Mouse (Mus musculus) neural tube, embryonic 15.5 days (tissue): Measurements from ENCODE around the gene Mat2b. TPM values are rescaled to one million over a fixed set of nuclear protein-coding genes. Genes with fewer than 3 reads are reported as not detected.
"Not testable (repeated sequence)": the region's sequence is repeated elsewhere in the genome, so short reads cannot be mapped to it uniquely, and the experiment has no call there.

Source experiments
- ATAC-seq: fragments of 200-750 bp; cut with Nextera tagmentation; 2 replicates; pipeline ENCODE4 v1.8.0; 2017; ENCODE audit warnings: mild to moderate bottlenecking, moderate TSS enrichment, moderate library complexity; ENCODE audit not compliant: low FRiP score
- H3K27ac ChIP-seq: fragments of 300-500 bp; sonication (generic); replicated peaks from 2 replicates; pipeline ENCODE4 v1.5.1; 2015; ENCODE audit warnings: mild to moderate bottlenecking, inconsistent platforms
- H3K27me3 ChIP-seq: fragments of 300-500 bp; sonication (generic); replicated peaks from 2 replicates; pipeline ENCODE4 v1.6.1; 2015; ENCODE audit warnings: inconsistent platforms
- H3K36me3 ChIP-seq: fragments of 300-500 bp; sonication (generic); 2 replicates; pipeline ENCODE4 v1.6.1; 2015; ENCODE audit warnings: inconsistent platforms
- H3K4me1 ChIP-seq: fragments of 300-500 bp; sonication (generic); 2 replicates; pipeline ENCODE4 v1.6.1; 2015; ENCODE audit warnings: inconsistent platforms
- H3K4me2 ChIP-seq: fragments of 300-500 bp; sonication (generic); 2 replicates; pipeline ENCODE4 v1.6.1; 2015; ENCODE audit warnings: inconsistent platforms, mild to moderate bottlenecking, moderate library complexity
- H3K4me3 ChIP-seq: fragments of 300-500 bp; sonication (generic); replicated peaks from 2 replicates; pipeline ENCODE4 v1.5.1; 2015; ENCODE audit warnings: mild to moderate bottlenecking, inconsistent platforms
- H3K9ac ChIP-seq: fragments of 300-500 bp; sonication (generic); replicated peaks from 2 replicates; pipeline ENCODE4 v1.6.1; 2015; ENCODE audit warnings: mild to moderate bottlenecking, inconsistent platforms
- H3K9me3 ChIP-seq: fragments of 300-500 bp; sonication (generic); replicated peaks from 2 replicates; pipeline ENCODE4 v1.6.1; 2016; ENCODE audit warnings: inconsistent platforms
- WGBS: fragments of 180-500 bp; shearing (Covaris S2); methylation state at CpG from one replicate; pipeline ENCODE4 v1.1.7; 2015; ENCODE audit warnings: mixed read lengths; 5-methylcytosine and 5-hydroxymethylcytosine counted together
- polyA plus RNA-seq: library from polyadenylated mRNA; unstranded; fragments of >200 nt; fragmentation: Nextera tagmentation; extraction: Ambion mirVana; gene quantifications from 2 replicates; pipeline ENCODE4 v1.2.1, GENCODE M21; 2015

Gene Mat2b
- 55.3 and 66.0 TPM in 2 replicates for polyA plus RNA-seq

DNA sequence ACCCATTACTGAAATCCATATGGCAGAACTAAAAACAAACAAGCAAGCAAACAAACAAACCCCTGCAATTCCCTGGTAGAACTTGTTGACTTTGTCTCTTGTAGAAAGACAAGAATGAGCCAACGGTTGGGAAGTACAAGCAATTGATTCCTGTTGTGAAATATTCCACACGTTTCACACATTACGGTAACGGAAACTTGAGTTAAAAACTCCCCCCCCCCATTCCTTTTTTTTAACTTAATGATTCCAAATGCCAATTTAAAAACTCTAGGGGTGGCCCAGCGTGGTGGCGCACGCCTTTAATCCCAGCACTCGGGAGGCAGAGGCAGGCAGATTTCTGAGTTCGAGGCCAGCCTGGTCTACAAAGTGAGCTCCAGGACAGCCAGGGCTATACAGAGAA is at the start of gene Mat2b:
Mat2b (minus strand) TSS at position 101 of the 400 bp plus-strand sequence.
- H3K9me3 ChIP-seq = no peaks in the 10 kb centered on the region
- WGBS = 84% methylated on average over 9 of the region's 9 CpGs
- no peak for ATAC-seq
- peak within 1 kb of the TSS; percentile 96 for H3K4me2 ChIP-seq
- peaks cover 27% of the 10 kb centered on the region for H3K4me1 ChIP-seq
- H3K36me3 ChIP-seq = no peaks in the 10 kb centered on the region
- peak within 1 kb of the TSS; percentile 84 for H3K27ac ChIP-seq
- H3K27me3 ChIP-seq = no peaks in the 10 kb centered on the region
- H3K4me3 ChIP-seq = peak within 1 kb of the TSS; percentile 81
- H3K9ac ChIP-seq = peak within 1 kb of the TSS; percentile 62

DNA sequence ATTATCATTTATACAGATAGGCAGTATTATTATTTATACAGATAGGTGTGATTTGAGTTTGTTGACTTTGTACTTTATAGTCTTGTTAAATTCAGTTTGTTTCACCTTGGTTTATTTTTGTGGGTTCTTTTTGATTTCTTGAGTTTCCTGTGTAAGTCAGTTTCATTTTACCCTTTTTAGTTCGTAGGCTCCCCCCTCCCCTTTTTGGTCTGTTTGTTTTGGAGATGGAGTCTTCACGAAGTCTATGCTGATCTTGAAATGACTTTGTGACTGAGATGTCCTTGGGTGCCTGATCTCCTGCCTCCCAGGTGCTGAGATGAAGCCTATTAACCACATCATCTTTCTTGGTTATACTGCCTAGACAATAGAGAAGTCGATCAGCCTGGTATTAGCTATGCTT is 49.3 kb upstream of the Mat2b start:
- H3K27me3 ChIP-seq = no peaks in the 10 kb centered on the region
- H3K4me1 ChIP-seq = no peaks in the 10 kb centered on the region
- no peak for ATAC-seq
- no peak overlapping the region for H3K9ac ChIP-seq
- WGBS = 90% methylated on average over 3 of the region's 3 CpGs
- H3K4me2 ChIP-seq = no peak overlapping the region
- H3K4me3 ChIP-seq = no peak overlapping the region
- H3K9me3 ChIP-seq = no peaks in the 10 kb centered on the region
- H3K36me3 ChIP-seq = peaks cover 17% of the 10 kb centered on the region
- H3K27ac ChIP-seq = no peak overlapping the region

DNA sequence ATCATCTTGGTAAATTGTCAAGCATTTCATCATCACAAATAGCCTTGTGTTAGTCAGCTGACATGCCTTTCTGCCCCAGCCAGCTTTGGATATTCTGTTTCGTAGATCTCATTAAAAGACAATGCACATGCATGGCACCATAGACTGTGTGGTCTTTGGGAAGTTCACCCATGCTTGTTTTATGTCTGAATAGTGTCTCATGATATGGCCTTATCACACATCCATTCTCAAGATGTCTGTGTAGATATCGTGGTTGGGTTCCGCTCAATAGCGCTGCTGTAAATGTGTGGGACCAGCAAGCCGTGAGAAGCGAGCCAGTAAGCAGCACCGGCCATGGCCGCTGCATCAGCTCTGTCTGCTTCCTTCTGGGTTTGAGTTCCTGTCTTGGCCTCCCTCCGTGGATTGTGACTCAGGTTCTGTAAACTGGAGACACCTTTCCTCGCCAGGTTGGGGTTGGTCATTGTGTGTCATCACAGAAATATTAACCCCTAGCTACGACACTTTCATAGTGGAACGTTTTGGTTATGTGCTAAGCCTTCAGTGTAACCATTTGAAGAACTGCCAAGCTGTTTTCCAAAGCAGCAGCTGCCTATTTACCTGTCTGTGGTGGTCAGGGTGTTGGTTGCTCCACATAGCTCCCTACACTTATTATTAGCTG is 46.7 kb upstream of the Mat2b start:
- Histone ChIP-seq H3K27me3 (no peaks in the 10 kb centered on the region), H3K4me1 (no peaks in the 10 kb centered on the region), H3K9ac (no peak overlapping the region), H3K4me3 (no peak overlapping the region), H3K4me2 (no peak overlapping the region), H3K36me3 (peaks cover 38% of the 10 kb centered on the region), H3K9me3 (no peaks in the 10 kb centered on the region), H3K27ac (no peak overlapping the region)
- no peak for ATAC-seq
- 95% methylated on average over 12 of the region's 12 CpGs for WGBS

DNA sequence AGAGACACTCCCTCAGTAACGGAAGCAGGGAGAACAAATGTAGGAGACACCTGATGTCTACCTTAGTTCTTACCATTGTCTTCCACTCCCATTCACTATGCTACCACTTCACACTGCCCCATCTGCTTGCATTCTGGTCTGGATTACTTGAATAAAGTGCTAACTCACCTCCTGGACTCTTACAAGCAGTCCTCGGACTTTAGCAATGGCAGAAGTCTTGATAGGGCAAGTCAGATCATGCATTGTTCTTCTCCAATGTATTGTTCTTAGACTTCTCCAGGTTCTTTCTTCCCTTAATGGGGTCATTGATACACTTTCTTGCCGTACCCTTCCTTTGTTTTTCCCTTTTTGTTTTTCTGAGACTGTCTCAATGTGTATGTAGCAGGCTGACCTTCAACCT is 42.4 kb upstream of the Mat2b start:
- no peaks in the 10 kb centered on the region for H3K9me3 ChIP-seq
- no peak overlapping the region for H3K9ac ChIP-seq
- H3K36me3 ChIP-seq = peaks cover 42% of the 10 kb centered on the region
- no peak overlapping the region for H3K4me2 ChIP-seq
- 94% methylated on average over 3 of the region's 3 CpGs for WGBS
- no peak for ATAC-seq
- H3K4me1 ChIP-seq = peaks cover 23% of the 10 kb centered on the region
- H3K4me3 ChIP-seq = no peak overlapping the region
- no peaks in the 10 kb centered on the region for H3K27me3 ChIP-seq
- no peak overlapping the region for H3K27ac ChIP-seq

DNA sequence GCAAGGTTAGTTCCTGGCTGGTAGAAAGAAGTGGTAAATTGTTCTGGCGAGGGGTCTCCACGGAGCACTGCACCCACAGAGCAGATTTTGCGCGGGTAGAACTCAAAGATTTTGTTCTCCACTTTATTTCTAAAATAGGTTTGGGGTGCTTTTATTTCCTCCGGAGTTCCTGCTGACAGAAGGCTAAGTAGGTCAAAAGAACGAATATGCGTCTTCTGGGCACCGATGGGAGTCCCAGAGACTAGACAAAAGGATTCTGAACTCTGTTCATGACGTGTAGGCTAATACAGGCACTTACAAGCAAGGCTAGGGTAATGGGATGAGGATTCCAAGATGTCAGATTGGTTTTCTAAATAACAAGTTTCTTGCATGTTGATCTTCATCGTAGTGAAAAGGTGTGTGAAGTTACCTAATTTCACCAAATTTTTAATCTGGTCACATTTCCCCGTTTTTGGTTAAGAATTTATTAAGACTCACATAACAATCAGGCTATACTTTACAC is 39.3 kb upstream of the Mat2b start:
- Histone ChIP-seq H3K9ac (peak overlapping the region; percentile 87), H3K9me3 (no peaks in the 10 kb centered on the region), H3K27me3 (no peaks in the 10 kb centered on the region), H3K27ac (peak overlapping the region; percentile 84; the same call in 1 of the 2 replicates), H3K4me1 (peaks cover 25% of the 10 kb centered on the region), H3K36me3 (peaks cover 25% of the 10 kb centered on the region), H3K4me3 (peak overlapping the region; percentile 86), H3K4me2 (peak overlapping the region; percentile 84)
- 4% methylated on average over 11 of the region's 11 CpGs for WGBS
- ATAC-seq = no peak

DNA sequence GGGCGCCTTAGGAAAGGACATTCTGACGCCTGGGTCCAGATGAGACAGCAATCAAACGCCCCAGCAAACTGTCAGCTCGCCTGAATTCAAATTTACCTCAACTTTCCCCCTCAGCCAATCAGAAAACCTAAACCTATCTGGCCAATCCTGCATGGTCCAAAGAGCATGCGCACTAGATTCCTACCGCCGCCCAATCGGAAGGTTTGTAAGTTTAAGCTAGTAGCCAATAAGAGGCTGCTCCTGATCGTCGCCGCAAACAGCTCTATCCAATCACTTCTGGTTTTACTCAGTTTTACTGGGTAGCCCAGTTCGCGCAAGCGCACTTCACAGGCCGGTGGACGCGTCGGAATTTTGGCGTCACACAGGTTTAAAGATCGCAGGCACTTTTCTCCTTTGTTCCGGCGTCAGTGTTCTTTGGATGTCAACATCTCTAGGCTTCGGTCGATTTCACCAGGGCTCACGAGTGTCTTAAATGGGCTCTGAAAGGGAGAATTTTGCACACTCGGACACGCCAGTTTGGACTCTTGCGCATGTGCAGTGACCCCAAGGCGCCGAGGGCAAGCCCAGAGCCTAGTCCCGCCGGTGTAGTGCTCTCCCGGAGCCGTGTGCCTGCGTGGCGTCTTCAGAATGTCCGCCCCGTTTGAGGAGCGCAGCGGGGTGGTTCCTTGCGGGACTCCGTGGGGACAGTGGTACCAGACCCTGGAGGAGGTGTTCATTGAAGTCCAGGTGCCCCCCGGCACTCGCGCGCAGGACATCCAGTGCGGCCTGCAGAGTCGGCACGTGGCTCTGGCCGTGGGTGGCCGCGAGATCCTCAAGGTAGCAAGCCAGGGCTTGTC is 38.6 kb upstream of the Mat2b start, which contains the start of the genes Hmmr and Nudcd2:
Hmmr (minus strand) TSS at position 84 of the 836 bp plus-strand sequence.
Nudcd2 (plus strand) TSS at position 329 of the 836 bp plus-strand sequence.
- peaks cover 25% of the 10 kb centered on the region for H3K4me1 ChIP-seq
- no peaks in the 10 kb centered on the region for H3K9me3 ChIP-seq
- peak within 1 kb of the TSS; percentile 84 for H3K27ac ChIP-seq
- peak within 1 kb of the TSS; percentile 84 for H3K4me2 ChIP-seq
- H3K9ac ChIP-seq = peak within 1 kb of the TSS; percentile 87
- H3K4me3 ChIP-seq = peak within 1 kb of the TSS; percentile 86
- peak; percentile 99 for ATAC-seq
- no peaks in the 10 kb centered on the region for H3K27me3 ChIP-seq
- WGBS = under 1% methylated on average over 52 of the region's 52 CpGs
- peaks cover 19% of the 10 kb centered on the region for H3K36me3 ChIP-seq

DNA sequence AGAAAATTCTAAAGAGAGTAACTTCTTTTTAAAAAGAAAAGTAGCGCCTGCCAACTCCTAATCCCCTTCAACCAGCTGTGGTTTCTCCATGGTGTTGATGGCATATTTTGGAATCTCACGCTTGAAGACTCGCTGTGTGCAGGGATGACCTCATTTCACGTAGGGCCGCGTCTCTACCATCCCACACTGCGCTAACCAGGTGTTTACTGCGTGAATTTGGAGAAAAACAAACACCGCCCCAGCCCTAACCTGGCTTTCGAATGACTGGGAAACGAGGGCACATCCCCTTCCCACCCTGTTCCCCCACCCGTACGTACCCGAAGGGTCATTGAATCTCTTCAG is 38.0 kb upstream of the Mat2b start:
- Histone ChIP-seq H3K27me3 (no peaks in the 10 kb centered on the region), H3K36me3 (peaks cover 15% of the 10 kb centered on the region), H3K4me1 (peaks cover 25% of the 10 kb centered on the region), H3K9ac (no peak overlapping the region; the same call in 1 of the 2 replicates), H3K9me3 (no peaks in the 10 kb centered on the region), H3K4me3 (peak overlapping the region; percentile 86), H3K4me2 (peak overlapping the region; percentile 80), H3K27ac (no peak overlapping the region)
- 2% methylated on average over 14 of the region's 14 CpGs for WGBS
- no peak; the same call in 1 of the 2 replicates for ATAC-seq

DNA sequence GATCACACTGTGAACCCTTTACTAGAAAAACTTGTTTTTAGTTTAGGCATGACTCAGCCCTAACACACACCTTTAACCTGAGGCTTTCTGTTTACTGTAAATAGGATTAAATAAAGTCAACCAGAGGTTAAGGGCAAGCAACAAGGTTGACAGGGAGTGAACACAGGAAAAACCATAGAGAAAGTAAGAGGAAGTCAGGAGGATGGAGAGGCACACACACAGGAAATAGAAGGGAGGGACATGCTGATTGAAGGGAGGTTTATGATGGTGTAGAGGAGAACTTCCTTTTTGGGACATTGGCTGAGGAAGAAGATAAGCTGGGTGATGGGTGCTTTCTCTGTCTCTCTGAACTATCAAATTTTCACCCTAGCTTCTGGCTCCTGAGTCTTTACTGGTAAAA is 23.3 kb upstream of the Mat2b start:
- no peak overlapping the region for H3K4me3 ChIP-seq
- no peak overlapping the region for H3K4me2 ChIP-seq
- H3K9ac ChIP-seq = no peak overlapping the region
- ATAC-seq = no peak
- H3K9me3 ChIP-seq = no peaks in the 10 kb centered on the region
- no peaks in the 10 kb centered on the region for H3K4me1 ChIP-seq
- H3K27me3 ChIP-seq = no peaks in the 10 kb centered on the region
- H3K27ac ChIP-seq = no peak overlapping the region
- no peaks in the 10 kb centered on the region for H3K36me3 ChIP-seq

DNA sequence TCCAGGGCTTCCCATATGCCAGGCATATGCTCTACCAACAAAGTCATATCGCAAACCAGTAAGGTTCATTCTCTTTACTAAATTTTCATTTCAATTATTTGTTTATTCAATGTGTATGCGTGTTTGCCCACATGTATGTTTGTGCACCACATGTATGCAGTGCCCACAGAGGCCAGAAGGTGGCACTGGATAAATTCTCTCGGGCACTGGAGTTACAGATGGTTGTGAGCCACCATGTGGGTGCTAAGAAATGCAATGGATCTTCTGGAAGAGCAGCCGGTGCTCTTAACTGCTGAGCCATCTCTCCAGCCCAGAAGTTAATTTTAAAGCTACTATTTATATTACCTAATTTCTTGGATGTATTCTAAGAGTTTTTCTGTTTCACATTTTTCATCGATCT is 20.5 kb upstream of the Mat2b start:
- 96% methylated on average over 5 of the region's 5 CpGs for WGBS
- Histone ChIP-seq H3K4me1 (no peaks in the 10 kb centered on the region), H3K4me3 (no peak overlapping the region)

DNA sequence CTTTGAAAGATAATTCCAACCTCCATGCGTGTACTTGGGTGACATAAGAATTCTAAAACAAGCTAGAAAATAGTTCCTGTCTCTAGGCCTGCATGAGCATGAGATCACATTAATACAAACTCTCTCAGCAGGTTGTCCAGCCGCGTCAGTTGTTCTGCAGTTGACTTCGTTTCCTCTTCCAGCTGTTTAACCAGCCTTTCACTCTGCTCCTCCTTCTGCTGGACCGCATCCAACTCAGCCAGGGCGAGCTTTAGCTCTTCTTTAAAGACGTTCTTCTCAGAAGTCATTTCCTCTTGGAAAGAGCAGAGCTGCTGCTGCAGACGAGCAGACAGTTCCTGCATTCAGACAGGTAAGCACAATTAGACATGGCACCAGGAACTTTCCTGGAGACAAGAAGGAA is 18.9 kb upstream of the Mat2b start:
- Histone ChIP-seq H3K4me3 (no peak overlapping the region), H3K9ac (no peak overlapping the region), H3K36me3 (no peaks in the 10 kb centered on the region), H3K27me3 (no peaks in the 10 kb centered on the region), H3K4me2 (no peak overlapping the region), H3K27ac (no peak overlapping the region), H3K4me1 (no peaks in the 10 kb centered on the region), H3K9me3 (no peaks in the 10 kb centered on the region)
- ATAC-seq = no peak
- WGBS = 78% methylated on average over 8 of the region's 8 CpGs

More for the DNA sequence above, 20.5 kb upstream of the Mat2b start:
- no peak for ATAC-seq
- no peaks in the 10 kb centered on the region for H3K9me3 ChIP-seq
- no peak overlapping the region for H3K4me2 ChIP-seq
- H3K9ac ChIP-seq = no peak overlapping the region
- no peaks in the 10 kb centered on the region for H3K27me3 ChIP-seq
- no peaks in the 10 kb centered on the region for H3K36me3 ChIP-seq
- H3K27ac ChIP-seq = no peak overlapping the region

DNA sequence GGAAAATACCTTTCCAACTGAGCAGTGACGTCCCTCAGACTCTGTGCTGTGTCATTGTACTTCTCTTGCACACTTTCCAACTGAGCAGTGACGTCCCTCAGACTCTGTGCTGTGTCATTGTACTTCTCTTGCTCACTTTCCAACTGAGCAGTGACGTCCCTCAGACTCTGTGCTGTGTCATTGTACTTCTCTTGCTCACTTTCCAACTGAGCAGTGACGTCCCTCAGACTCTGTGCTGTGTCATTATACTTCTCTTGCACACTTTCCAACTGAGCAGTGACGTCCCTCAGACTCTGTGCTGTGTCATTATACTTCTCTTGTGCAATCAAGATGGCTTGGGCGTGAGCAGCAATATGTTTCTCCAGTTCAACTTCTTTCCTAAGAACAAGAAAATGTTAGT is 14.9 kb upstream of the Mat2b start:
- not testable (repeated sequence) for H3K9ac ChIP-seq, H3K27ac ChIP-seq, H3K9me3 ChIP-seq, H3K4me1 ChIP-seq, H3K4me3 ChIP-seq, H3K4me2 ChIP-seq, H3K27me3 ChIP-seq, ATAC-seq, H3K36me3 ChIP-seq
- WGBS = 90% methylated on average over 6 of the region's 6 CpGs
